Mouse (Mus musculus) gastrocnemius, postnatal 14 days (tissue): ENCODE data around the gene Cuedc1. TPM values are rescaled to one million over a fixed set of nuclear protein-coding genes. Genes with fewer than 3 reads are reported as not detected.

Experiments used
- DNase-seq: peaks from one replicate; pipeline ENCODE4 v3.0.0; 2021; ENCODE audit warnings: mixed read lengths
- intact Hi-C: fragments of 180-260 bp; cut with DNase I; formaldehyde crosslinking; loops from one replicate; pipeline ENCODE4 v1.15.1; 2025; ENCODE audit warnings: low total_unique reads
- total RNA-seq, 2 experiments: library from RNA; stranded (reverse); gene quantifications; 2 replicates each; pipeline ENCODE4 v1.2.3; 2021

Gene Cuedc1
- total RNA-seq, 2 experiments from 2014 or later = 48.5 to 50.0 TPM

GRCm38 (mm10) chr11:88140066-88141060 is 42.5 kb downstream of the Cuedc1 start:
- intact Hi-C loops = no loop called here

GRCm38 (mm10) chr11:88142362-88142761 is 44.5 kb downstream of the Cuedc1 start:
- intact Hi-C loops = no loop called here
- no peak for DNase-seq

More at GRCm38 (mm10) chr11:88140066-88141060, 42.5 kb downstream of the Cuedc1 start:
- DNase-seq = no peak

- no peak for DNase-seq
- intact Hi-C loops = no loop called here
Measured at GRCm38 (mm10) chr11:88144100-88144499, 46.2 kb downstream of the Cuedc1 start.

- DNase-seq = no peak
- intact Hi-C loops = no loop called here
Measured at GRCm38 (mm10) chr11:88145214-88146006, 47.6 kb downstream of the Cuedc1 start.

- no peak for DNase-seq
- intact Hi-C loops = no loop called here
Measured at GRCm38 (mm10) chr11:88146264-88147060, 48.6 kb downstream of the Cuedc1 start.

- DNase-seq = no peak
- intact Hi-C loops = no loop called here
Measured at GRCm38 (mm10) chr11:88147388-88147787, 49.5 kb downstream of the Cuedc1 start.

- DNase-seq = no peak
- intact Hi-C loops = no loop called here
Measured at GRCm38 (mm10) chr11:88148015-88148637, 50.3 kb downstream of the Cuedc1 start.

- intact Hi-C loops = no loop called here
- DNase-seq = peak; percentile 59
Measured at GRCm38 (mm10) chr11:88148638-88149279, 50.9 kb downstream of the Cuedc1 start.

- intact Hi-C loops = loop anchor here (5.0 kb wide), 1 partner anchor 34 kb away; no protein-coding TSS in a partner anchor
- no peak for DNase-seq
Measured at GRCm38 (mm10) chr11:88151379-88152155, 53.7 kb downstream of the Cuedc1 start.

- no peak for DNase-seq
- intact Hi-C loops = loop anchor here (5.0 kb wide), 1 partner anchor 37 kb away; no protein-coding TSS in a partner anchor
Measured at GRCm38 (mm10) chr11:88153880-88154279, 56.0 kb downstream of the Cuedc1 start.

GRCm38 (mm10) chr11:88154500-88154899 is 56.6 kb downstream of the Cuedc1 start:
- DNase-seq = no peak
- intact Hi-C loops = loop anchor here (5.0 kb wide), 1 partner anchor 37 kb away; no protein-coding TSS in a partner anchor

- intact Hi-C loops = no loop called here
- peak; percentile 87 for DNase-seq
Measured at GRCm38 (mm10) chr11:88155451-88155850, 57.6 kb downstream of the Cuedc1 start.

- intact Hi-C loops = no loop called here
- DNase-seq = no peak
Measured at GRCm38 (mm10) chr11:88155998-88156397, 58.1 kb downstream of the Cuedc1 start.

- intact Hi-C loops = no loop called here
- DNase-seq = peak; percentile 53
Measured at GRCm38 (mm10) chr11:88156403-88156802, 58.5 kb downstream of the Cuedc1 start.

- peak; percentile 69 for DNase-seq
- intact Hi-C loops = no loop called here
Measured at GRCm38 (mm10) chr11:88158842-88159246, 61.0 kb downstream of the Cuedc1 start.

GRCm38 (mm10) chr11:88159389-88159788 is 61.5 kb downstream of the Cuedc1 start:
- peak; percentile 68 for DNase-seq
- intact Hi-C loops = no loop called here

- intact Hi-C loops = no loop called here
- no peak for DNase-seq
Measured at GRCm38 (mm10) chr11:88160316-88160715, 62.5 kb downstream of the Cuedc1 start.
